Mouse (Mus musculus): ENCODE data around the gene Acad12. TPM values are rescaled to one million over a fixed set of nuclear protein-coding genes. Genes with fewer than 3 reads are reported as not detected.
"Not testable (repeated sequence)": the region's sequence is repeated elsewhere in the genome, so short reads cannot be mapped to it uniquely, and the experiment has no call there.

Gene Acad12
- 1 to 10 TPM; 1.2 TPM for polyA plus RNA-seq (2017; shearing (Covaris generic))

DNA sequence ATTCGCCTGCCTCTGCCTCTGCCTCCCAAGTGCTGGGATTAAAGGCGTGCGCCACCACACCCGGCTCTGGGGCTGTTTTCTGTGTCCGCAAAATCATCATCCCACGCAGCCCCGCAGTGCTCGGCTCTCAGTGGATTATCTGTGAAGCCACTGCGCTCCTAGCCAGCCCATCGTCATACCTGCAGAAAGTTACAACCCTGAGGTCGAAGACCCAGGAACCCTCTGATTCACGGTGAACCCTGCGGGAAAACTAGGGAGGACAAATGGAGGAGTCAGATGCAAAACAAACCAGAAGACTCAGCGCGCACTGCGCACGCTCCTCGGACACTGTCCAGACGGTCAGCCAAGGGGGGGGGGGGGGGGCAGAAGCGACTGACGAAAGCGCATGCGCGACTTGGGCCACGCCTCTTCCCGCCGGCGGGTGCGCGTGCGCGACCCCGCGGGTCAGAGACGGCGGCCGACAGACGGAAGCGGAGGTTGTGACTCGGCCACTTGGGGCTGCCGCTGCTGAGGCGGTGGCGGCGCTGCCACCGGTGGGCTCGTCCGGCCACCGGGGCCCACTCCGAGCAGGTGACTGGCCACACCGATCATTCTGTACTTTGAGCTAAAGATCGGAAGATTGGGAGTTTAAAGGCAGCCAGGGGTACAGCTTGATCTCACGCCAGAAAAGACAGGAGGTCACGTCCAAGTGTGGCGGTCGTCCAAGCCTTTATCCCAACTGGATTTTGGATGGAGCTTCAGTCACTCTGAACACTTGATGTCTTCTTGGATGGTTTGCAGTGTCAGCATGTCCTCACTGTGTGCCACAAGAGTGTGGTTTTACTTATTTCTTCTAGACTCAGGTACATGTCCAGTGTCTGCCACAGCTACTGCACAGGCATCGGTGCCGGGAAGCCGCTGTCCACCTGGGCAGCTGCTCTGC lies at the start of gene Acad12:
Gene Acad12 (minus strand): TSS at position 347 of the 922 bp plus-strand sequence.
- peak; percentile 60 for ATAC-seq

DNA sequence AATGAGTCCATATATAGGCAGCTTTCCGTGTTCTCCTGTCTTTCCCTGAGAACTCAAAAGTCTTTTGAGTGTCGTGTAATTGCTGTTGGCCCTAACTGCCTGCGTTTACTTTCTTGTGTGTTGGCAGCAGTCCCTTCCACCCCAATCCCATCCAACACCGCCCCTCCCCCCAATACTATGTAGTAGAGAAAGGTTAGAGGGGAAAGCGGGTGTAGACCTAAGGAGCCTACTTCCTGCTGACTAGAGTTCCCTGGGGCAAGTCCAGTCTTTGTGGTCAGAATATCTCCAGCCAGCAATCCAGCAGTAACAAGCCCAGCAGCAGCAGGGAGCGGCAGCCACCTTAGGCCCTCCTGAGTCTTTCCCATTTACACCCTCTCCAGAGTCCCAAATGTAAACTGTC lies 49.7 kb upstream of the Acad12 start:
- no peak for ATAC-seq

DNA sequence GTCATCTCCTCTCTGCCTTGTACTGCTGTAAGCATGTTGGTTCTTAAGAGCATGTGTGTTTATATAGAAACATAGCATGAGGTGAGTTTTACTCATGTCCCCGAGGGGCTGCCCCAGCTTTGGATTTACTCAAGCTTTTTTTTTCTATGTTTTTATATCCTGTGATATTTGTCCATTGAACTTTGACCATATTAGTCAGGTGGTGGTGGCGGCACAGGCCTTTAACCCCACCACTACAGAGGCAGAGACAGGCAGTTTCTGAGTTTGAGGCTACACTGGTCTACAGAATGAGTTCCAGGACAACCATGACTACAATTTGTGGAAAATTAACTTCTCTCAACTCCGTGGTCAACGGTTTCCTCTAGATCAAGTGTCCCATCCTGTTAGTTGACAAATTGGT lies 48.3 kb upstream of the Acad12 start:
- no peak for ATAC-seq

DNA sequence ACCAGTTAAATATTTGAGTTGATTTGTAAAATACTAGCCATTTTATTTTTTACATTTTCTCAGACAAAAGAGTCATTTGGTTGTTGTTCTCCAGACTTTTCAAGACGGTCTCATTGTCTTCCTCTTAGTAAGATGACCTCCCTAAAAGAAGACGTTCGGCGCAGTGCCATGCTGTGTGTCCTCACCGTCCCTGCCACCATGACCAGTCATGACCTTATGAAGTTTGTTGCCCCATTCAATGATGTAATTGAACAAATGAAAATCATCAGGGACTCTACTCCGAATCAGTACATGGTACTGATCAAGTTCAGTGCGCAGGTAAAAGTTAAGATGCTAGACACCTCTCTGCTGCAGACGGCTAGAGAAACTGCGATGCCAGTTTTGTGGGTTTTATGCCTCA lies 46.2 kb upstream of the Acad12 start:
- no peak for ATAC-seq

DNA sequence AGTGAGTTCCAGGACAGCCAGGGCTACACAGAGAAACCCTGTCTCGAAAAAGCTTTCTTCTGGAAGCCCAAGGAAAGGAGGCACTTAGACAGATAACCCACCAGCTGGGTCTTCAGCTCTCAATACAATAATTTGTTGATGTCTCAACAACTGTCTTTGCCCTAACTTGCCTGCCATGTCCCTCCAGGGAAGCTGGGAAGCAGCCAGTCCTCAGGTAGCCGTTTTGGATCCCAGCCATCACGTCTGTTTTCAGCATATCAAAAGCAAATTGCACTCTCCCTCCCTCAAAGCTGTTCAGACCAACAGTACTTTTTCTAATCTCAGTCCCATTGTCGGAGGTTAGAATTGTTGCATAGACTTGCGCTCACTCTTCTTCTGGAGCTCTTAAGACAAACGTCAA lies 45.3 kb upstream of the Acad12 start:
- no peak for ATAC-seq

DNA sequence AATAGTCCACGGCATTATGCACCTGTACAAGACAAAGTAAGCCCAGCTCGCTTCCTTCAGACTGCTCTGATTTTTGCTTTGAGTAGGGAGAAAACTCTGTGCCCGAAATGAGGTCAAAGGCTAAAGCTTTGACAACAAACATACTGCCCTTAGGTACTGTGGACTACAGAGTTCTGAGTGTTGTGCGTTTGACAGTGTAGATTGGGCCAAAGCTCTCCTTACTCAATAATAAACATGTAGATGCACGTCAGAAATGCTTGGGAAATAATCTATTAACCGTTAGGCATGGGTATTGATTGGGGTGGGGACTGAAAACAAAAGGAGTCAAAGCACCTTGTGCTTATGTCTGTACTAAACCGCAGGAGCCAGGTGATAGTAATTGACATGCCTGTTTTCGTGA lies 44.7 kb upstream of the Acad12 start:
- no peak for ATAC-seq

DNA sequence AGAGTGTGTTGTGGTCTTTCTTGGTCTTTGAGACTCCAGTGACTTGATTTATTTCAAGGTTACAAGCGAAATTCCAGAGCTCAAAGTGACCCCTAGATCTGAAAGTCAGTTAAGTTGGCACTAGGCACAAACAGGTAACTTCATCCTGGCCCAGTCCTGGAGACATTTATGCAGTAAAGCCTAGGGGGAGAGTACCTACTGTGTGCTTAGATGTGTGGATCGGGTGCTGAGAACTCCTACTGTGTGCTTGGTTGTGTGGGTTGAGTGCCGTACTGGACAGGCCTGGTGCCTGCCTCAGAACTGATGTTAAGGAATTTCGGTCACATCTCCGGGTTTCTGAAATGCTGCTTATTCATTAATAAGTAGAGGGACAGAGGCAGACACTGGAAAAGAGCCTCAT lies 42.8 kb upstream of the Acad12 start:
- no peak for ATAC-seq

DNA sequence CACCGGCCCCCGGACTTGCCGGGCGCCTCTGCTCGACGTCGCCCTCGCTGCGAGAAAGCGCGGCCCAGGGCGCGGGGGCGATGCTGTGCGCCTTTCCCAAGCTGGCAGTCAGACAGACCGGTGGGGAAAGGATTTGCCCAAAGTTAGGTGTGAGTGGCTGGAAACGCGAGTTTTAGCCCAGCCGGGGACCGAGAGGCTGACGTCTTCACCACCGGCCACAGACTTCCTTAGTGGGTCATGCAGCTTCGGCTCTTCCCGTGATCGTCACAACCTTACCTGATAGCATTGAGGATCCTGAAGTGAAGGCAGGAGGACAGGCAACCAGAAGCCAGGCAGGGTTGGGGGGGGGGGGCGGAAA lies 42.1 kb upstream of the Acad12 start:
- peak; percentile 67 for ATAC-seq

DNA sequence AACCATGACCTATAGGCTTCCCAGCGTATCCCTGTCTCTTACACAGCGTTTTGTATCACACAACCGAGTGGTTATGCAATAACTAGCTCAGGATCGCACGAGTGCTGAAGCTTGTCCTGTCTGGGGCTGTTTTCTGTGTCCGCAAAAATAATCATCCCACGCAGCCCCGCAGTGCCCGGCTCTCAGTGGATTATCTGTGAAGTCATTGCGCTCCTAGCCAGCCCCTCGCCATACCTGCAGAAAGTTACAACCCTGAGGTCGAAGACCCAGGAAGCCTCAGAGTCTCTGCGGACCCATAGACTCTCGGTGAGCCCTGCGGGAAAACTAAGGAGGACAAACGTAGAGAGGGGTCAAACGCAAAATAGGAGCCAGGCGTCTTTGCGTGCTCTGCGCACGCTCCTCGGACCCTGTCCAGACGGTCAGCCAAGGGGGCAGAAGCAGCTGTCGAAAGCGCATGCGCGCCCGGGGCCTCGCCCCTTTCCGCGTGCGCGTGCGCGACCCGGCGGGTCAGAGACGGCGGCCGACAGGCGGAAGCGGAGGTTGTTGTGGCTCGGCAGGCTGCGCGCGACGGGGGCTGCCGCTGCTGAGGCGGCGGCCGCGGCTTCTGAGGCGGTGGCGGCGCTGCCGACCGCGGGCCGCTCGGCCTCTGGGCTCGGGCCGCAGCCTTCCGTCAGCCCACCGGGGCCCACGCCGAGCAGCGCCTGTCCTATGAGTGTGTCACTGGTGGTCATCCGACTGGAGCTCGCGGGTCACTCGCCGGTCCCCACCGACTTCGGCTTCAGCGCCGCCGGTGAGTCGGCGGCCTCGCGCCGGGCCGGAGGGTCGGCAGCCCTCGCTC lies 41.5 kb upstream of the Acad12 start, which contains the start of the genes Acad10 and Brap:
Gene Acad10 (minus strand): TSS at position 456 of the 838 bp plus-strand sequence.
Gene Brap (plus strand): TSS at position 505 of the 838 bp plus-strand sequence.
- ATAC-seq: peak; percentile 84

DNA sequence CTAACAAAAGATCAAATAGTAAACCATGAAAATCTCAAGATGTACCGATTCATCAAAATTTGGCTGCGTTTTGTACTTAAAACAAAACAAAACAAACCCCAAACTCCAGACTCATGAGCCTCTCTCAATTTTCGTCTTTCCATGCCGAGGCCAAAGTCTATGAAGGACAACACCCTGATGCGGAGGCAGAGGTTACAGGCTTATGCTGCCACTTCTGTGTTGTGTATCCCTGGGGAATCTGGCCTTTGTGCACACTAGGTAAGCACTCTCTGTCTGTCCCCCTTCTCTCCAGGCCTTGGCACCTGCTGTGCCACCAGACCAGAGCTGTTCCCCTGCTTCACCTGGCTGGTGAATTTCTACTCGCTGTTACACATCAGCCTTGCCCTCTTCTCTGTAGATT lies 38.9 kb upstream of the Acad12 start:
- ATAC-seq: not testable (repeated sequence)

DNA sequence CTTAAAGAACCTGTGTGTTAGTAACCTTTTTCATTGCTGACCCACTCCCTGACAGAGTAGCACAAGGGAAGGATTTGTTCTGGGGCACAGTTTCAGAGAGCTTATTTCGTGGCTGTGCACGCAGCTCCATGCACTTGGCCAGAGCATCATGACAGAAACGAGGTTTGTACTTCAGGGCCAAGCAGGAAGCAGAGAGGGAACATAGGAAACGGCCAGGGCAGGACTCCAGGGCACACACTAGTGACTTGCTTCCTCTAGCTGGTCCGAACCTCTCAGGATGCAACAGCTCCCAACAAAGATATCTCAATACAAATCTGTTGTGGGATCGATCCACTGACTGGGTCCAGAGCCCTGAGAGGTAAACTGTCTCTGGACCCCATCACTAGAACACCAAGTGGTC lies 38.1 kb upstream of the Acad12 start:
- not testable (repeated sequence) for ATAC-seq

DNA sequence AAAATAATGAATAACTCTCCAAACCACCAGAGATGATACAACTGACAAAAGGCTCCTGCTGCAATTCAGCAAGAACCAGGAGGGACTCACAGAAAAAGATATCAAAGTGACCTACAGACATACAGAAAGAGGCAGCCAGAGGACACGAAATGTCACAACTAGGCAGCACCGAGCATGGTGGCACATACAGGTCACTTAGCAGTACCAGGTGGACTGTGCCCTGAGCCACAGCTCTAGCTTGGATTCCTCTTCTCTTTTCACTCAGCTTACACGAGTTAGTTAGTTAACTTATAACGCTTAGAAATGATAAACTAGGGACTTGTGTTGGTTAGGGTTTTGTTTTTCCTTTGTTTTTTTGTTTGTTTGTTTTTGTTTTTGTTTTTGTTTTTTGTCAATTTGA lies 35.8 kb upstream of the Acad12 start:
- ATAC-seq: no peak

DNA sequence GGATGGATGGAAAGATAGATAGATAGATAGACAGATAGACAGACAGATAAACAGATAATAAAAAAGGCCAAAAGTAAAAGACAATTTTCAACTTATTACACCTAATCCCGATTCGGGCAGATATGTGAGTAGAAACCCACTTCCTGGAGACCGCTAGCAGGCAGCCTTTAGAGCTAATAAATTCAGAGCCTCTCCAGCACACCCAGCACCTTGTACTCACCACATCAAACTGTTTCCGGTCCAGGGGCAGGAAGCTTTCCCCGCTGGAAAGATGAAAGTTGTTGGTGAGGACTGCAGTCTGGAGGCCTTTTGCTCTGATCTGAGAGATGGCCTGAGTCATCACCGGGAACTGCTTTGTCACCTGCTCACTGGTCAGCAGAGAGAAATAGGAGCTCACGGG lies 30.4 kb upstream of the Acad12 start:
- ATAC-seq: no peak

DNA sequence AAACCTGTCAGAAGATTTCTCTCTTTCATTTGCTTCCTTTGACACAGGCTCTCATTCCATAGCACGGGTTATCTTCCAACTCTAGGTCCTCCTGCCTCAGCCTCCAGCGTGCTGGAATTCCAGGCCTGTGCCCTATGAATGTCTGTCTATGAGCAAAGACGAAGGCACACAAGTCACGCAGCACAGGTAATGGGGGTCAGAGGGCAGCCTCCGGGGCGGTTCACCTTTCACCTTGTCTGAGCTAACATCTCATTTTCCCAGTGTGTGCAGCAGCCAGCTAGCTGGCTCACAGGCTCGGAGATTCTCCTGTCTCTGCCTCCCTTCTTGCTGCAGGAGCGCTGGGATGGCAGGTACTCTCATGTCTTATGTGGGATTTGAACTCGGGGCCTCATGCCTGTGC lies 20.9 kb upstream of the Acad12 start:
- no peak for ATAC-seq

DNA sequence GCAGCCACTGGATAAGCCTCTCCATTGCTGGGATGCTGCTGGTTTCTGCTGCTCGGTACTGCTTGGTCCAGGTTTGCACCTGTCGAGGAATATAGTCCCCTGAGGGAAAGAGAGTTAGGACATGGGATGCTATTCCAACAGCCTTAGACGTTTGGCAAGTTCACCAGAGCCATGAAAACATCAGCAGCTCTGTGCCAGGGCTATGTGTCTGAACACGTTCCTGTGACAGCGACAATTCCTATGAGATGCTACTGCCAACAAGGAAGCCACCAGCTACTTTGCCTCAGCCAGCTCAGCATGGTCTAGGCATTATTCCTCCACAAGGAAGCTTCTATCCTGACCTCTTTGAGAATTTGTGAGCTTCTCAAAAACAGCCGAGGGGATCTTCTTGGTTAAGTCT lies 18.6 kb upstream of the Acad12 start:
- ATAC-seq: no peak

DNA sequence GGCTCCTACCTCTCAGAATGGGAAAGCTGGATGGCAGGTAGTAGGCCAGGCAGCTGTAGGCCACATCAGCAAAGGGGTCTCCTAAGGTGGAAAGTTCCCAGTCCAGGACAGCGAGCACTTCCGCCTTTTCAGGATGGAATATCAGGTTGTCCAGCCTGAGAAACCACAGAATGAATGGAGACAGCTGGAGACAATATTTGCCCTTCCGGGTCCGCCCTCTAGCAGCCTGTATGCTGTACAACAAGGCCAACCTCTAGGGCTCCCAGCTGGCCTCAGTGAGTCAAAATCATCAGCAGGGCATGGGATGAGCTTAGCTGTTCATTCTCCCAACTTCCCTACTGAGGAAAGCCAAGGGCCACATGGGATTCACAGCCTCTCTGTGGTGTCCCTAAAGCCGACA lies 15.9 kb upstream of the Acad12 start:
- no peak for ATAC-seq

DNA sequence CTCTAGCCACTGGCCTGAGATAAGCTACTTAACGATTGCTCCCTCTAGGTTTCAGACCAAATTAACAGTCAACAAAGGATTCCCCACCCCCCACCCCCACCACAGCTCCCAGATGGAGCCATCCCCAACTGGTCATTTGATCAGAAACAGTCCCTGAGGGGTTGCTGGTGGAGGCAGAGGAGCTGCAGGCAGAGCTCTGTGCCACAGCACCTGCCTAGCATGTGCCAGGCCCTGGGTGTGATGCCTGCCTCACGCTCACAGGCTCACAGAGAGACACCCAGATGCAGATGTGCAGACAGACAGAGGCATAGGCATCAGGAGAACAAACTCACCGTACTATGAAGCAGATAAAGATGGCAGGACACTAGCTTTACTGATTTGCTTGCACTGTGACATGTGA lies 14.1 kb upstream of the Acad12 start:
- ATAC-seq: no peak

DNA sequence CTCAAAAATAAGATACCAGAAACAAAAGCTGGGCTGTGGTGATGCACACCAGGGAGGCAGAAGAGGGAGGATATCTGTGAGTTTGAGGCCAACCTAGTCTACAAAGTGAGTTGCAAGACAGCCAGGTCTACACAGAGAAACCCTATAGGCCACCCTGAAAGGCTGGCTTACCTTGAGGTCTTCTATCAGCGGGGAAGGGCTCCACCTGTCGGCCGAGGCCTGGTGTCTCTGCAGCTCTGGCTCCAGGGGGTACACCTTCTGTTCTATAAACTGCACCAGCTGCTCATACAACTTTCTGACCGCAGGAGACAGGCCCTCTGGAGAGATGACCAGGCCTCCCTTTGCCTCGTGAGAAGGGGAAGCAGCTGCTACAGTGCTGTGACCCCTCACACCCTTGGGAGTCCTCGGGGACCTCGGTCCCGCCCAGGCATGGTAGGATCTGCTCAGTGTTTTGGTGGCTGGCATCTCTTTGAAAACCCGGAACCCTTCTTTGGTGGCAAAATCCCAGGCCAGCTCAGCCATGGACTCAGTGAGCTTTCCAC lies 12.4 kb upstream of the Acad12 start:
- not testable (repeated sequence) for ATAC-seq

DNA sequence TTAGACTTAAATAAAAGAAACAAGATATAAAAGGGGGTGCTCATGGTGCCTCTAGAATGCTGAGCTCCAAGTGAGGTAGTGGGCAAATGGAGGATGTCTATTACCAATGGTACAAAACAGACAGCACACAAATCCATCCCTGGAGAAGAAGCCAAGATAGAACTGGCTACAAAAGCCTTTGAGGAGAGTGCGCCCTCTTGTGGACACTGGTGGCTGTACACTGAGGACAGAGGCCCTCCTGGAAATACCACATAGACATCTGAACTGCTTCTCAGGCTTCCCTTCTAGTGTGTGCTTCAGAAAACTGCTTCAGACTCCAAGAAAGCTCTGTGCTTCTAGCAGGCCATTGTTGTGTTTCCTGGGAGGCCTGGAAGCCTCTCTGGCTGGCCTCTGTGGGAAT lies 9.1 kb upstream of the Acad12 start:
- ATAC-seq: no peak

DNA sequence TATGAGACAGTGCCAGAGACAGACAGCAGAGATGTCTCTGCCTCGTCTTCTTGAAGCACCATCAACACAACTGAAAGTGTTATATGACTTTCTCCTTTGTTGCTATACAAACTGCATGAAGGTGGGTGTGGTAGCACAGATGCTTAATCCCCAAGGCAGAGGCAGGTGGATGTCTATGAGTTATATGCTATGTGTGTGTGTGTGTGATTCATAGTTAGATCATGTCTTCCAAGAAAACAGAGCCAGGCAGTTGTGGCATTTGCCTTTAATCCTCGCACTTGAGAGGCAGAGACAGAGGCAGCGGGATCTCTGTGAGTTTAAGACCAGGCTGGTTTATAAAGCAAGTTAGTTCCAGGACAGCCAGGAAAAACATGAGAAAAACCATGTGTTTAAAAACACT lies 4.5 kb upstream of the Acad12 start:
- no peak for ATAC-seq

DNA sequence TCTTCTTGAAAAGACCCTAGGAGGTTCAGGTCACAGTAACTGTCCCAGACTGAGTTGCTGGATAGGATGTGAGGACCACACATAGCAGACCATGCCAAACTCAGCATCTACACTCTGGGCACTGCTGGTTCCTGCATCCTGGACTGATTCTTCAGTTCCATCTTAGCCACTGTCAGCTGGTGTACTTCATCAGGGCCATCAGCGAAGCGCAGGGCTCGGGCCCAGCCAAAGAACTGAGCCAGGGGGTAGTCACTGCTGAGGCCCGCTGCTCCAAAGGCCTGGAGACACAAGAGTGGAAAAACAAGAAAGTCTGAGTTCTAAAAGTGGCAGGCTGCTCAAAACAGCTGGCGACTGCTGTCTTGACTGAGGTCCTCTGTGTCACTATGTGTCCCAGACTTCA lies 2.4 kb upstream of the Acad12 start:
- ATAC-seq: no peak

DNA sequence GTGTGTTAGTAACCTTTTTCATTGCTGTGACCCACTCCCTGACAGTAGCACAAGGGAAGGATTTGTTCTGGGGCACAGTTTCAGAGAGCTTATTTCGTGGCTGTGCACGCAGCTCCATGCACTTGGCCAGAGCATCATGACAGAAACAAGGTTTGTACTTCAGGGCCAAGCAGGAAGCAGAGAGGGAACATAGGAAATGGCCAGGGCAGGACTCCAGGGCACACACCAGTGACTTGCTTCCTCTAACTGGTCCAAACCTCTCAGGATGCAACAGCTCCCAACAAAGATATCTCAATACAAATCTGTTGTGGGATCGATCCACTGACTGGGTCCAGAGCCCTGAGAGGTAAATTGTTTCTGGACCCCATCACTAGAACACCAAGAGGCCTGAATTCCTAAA lies 3.8 kb downstream of the Acad12 start:
- not testable (repeated sequence) for ATAC-seq

DNA sequence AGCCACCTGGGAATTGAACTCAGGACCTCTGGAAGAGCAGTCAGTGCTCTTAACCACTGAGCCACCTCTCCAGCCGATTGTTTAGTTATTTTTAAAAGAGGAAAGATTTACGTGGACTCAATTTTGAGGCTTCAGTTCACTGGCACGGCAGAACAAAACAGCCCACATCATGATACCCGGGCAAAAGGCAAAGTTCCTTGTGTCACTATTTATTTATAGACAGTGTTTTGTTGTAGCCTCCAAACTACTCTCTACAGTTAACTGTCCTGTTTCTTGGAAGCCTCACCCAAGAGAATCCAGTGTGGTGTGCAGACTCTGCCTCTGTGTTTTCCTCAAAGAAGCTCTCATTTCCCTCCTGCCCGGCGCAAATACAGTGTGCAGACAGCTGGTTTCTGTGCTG lies 6.7 kb downstream of the Acad12 start:
- ATAC-seq: no peak

Data from activated CD4-positive, CD25-positive, alpha-beta regulatory T cell, adult 4 months (primary cell).